Mouse (Mus musculus) liver, embryonic 14.5 days (tissue): ENCODE data around the gene Scrn1. TPM values are rescaled to one million over a fixed set of nuclear protein-coding genes. Genes with fewer than 3 reads are reported as not detected.

Experiments used
- ATAC-seq: fragments of 200-750 bp; cut with Nextera tagmentation; 2 replicates; pipeline ENCODE4 v1.8.0; 2017; ENCODE audit warnings: moderate number of reproducible peaks, mild to moderate bottlenecking, moderate library complexity; ENCODE audit not compliant: insufficient read depth
- DNase-seq, 3 experiments: peaks; one replicate each; pipeline ENCODE4 v3.0.0-alpha.2; 2012 to 2013; ENCODE audit warnings: low read depth in 3 of 3, low spot score in 3 of 3
- H3K27ac ChIP-seq: fragments of 300-500 bp; sonication (generic); 2 replicates; pipeline ENCODE4 v1.5.1; 2014; ENCODE audit warnings: moderate library complexity, mild to moderate bottlenecking, control low read depth, inconsistent platforms
- H3K27me3 ChIP-seq: fragments of 300-500 bp; sonication (generic); 2 replicates; pipeline ENCODE4 v1.6.1; 2014; ENCODE audit warnings: mild to moderate bottlenecking, low read length, moderate library complexity; ENCODE audit not compliant: control insufficient read depth, insufficient read depth
- H3K36me3 ChIP-seq: fragments of 300-500 bp; sonication (generic); replicated peaks from 2 replicates; pipeline ENCODE4 v1.6.1; 2014; ENCODE audit warnings: low read depth; ENCODE audit not compliant: control insufficient read depth, insufficient read depth
- H3K4me1 ChIP-seq, 2 experiments: fragments of 200-500 bp in 1 of 2; fragments of 300-500 bp in 1 of 2; sonication (generic) in 1 of 2; replicated peaks; 2 replicates each; pipeline ENCODE4 v1.6.1; 2012 to 2014; ENCODE audit warnings: antibody characterized with exemption in 1 of 2, inconsistent platforms in 1 of 2, low read length in 1 of 2; ENCODE audit not compliant: control insufficient read depth in 2 of 2, insufficient read depth in 2 of 2
- H3K4me2 ChIP-seq: fragments of 300-500 bp; sonication (generic); 2 replicates; pipeline ENCODE4 v1.6.1; 2014; ENCODE audit warnings: low read depth, mild to moderate bottlenecking, control low read depth, moderate library complexity
- H3K4me3 ChIP-seq, 2 experiments: fragments of 200-500 bp in 1 of 2; fragments of 300-500 bp in 1 of 2; sonication (generic) in 1 of 2; 2 replicates each; pipeline ENCODE4 v1.5.1; 2012 to 2014; ENCODE audit warnings: low read depth in 2 of 2, low read length in 2 of 2, mild to moderate bottlenecking in 2 of 2, control low read depth in 1 of 2, inconsistent platforms in 1 of 2, moderate library complexity in 1 of 2; ENCODE audit not compliant: insufficient read depth in 1 of 2
- H3K9ac ChIP-seq: fragments of 300-500 bp; sonication (generic); replicated peaks from 2 replicates; pipeline ENCODE4 v1.6.1; 2014; ENCODE audit warnings: mild to moderate bottlenecking, control low read depth, moderate library complexity
- H3K9me3 ChIP-seq: fragments of 300-500 bp; sonication (generic); 2 replicates; pipeline ENCODE4 v1.6.1; 2016; ENCODE audit warnings: low read length, mixed read lengths; ENCODE audit not compliant: control insufficient read depth
- CTCF ChIP-seq: IDR thresholded peaks from 2 replicates; pipeline ENCODE4 v1.5.1; 2016; ENCODE audit warnings: antibody characterized with exemption, low read depth, control low read depth
- EP300 ChIP-seq: IDR thresholded peaks from 2 replicates; pipeline ENCODE4 v1.6.1; 2016; ENCODE audit warnings: antibody characterized with exemption, low read depth
- WGBS: fragments of 180-500 bp; shearing (Covaris S2); extraction: QIAGEN DNeasy Blood & Tissue Kit; methylation state at CpG from one replicate; pipeline ENCODE4 v1.1.7; 2014; ENCODE audit not compliant: insufficient replicate concordance; 5-methylcytosine and 5-hydroxymethylcytosine counted together
- polyA plus RNA-seq, 2 experiments: library from polyadenylated mRNA; depleted of rRNA in 1 of 2; stranded (reverse) in 1 of 2; unstranded in 1 of 2; fragments of >200 nt; fragmentation: Nextera tagmentation in 1 of 2; extraction: Ambion mirVana in 1 of 2; gene quantifications; 2 replicates each; pipeline versions ENCODE4 v1.2.1 to v1.2.3; 2012 to 2014

Scrn1 gene
- polyA plus RNA-seq, 2 experiments: 0.13 to 0.24 TPM

DNA sequence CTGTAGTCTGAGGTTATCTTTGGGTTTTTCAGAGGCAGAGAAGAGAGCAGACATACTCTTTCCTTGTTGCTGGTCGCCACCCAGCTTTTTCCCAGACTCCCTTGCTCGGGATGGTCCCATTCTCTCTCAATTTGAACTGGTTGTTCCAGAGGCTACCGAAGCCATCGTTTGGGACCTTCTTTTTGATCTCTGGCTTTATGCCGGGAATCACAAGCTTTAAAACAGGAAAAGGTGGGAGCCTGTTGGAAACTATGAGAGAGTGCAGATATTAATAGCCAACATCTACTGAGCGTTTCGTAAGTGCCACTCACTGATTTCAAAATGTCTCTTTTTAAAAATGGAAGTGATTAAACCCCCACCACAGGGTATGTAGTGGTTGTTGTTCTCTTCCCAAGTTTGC, 94.4 kb downstream of the Scrn1 start:
- H3K4me1 ChIP-seq: peaks cover 0 to 5% of the 10 kb centered on the region in 2 experiments; a peak in 2 of 4 replicates

DNA sequence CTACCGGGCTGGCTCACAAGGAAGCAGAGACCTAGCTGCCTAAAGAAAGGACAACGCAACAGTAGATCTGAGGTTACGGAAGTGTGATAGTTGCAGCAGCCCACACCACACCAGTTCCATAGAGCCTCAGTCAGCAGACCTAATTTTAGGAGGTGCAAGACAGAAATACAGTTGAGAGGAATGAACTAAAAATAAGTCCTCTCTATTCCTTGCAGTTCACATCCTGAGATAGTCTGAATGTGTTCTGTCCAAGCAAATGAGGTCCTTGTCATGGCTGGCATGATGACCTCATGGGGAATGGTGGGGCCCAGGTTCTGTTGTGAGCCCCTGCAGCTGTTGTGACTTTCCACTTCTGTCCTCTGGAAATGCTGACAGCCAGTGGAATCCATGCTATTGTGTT, 98.9 kb downstream of the Scrn1 start:
- Histone ChIP-seq H3K9ac (no peak overlapping the region), H3K36me3 (no peaks in the 10 kb centered on the region), H3K4me2 (no peak overlapping the region), H3K4me3 (no peak overlapping the region), H3K27ac (no peak overlapping the region), H3K4me1 (peaks cover 0 to 2% of the 10 kb centered on the region in 2 experiments; a peak in 2 of 4 replicates), H3K27me3 (no peaks in the 10 kb centered on the region), H3K9me3 (no peaks in the 10 kb centered on the region)
- DNase-seq: no peak
- ATAC-seq: no peak
- 64% methylated on average over 3 of the region's 3 CpGs for WGBS
- TF ChIP-seq EP300: no peak

More for the DNA sequence above, 94.4 kb downstream of the Scrn1 start:
- Histone ChIP-seq H3K27ac (no peak overlapping the region), H3K9ac (no peak overlapping the region), H3K36me3 (no peaks in the 10 kb centered on the region), H3K4me2 (no peak overlapping the region), H3K27me3 (no peaks in the 10 kb centered on the region), H3K9me3 (no peaks in the 10 kb centered on the region), H3K4me3 (no peak overlapping the region)
- DNase-seq (no peak), ATAC-seq (no peak)
- no peak for TF ChIP-seq EP300
- no peak for TF ChIP-seq CTCF
- WGBS: 59% methylated on average over 7 of the region's 7 CpGs

DNA sequence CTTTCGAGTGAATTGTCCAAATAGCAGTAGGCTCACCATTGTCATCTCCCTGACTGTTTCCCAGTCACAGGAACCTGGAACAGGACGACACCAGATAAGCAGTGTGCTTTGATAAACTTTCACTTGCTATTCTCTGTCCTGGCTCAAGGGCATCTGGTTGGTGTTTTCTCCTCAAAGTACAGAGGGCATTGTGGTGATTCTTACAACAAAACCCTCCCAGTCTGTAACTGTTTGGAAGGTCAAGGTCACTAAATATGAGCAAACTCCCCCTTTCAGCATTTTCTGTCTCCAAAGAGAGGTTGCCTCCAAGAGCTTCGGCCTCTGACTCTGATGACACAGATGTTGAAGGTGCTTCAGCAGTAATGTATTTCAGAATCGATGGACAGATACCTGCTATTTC, 101.4 kb downstream of the Scrn1 start:
- no peak for ATAC-seq
- WGBS: 39% methylated on average over 4 of the region's 4 CpGs
- no peaks in the 10 kb centered on the region for H3K27me3 ChIP-seq

DNA sequence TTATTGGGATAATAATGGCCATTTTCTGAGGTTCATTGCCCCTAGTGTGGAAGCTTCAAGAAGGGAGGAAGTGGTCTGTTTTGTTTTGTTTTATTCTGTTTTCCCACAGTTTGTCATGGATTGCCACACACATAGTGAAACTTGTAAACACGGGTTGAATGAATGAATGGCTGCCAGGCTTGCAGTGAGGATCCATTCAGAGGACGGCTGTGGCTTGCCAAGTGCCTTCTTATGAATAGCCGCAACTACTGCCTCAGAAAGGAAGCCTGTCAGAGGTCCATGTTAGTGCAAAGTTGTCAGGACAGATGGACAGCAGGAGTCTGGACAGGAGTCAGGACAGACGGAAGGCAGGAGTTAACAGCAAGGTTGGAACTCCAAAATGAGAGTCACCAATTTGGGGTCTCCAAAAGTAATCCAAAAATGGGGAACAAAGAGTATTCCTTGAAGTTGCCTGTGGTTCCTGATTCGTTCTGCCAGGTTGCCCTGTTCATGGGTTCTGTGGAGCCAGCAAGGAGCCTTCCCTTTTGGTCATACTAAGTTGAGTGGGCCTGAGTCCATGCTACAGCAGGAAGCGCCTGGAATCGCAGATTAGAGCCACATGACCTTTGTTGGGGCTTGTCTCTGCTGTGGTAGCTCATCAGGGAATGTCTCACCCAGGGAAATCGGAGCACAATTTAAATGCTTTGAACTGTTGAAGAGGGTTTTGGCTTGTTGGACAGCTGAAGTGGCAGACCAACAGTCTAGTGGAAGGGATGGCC, 102.4 kb downstream of the Scrn1 start:
- H3K9me3 ChIP-seq: no peaks in the 10 kb centered on the region

More for the DNA sequence above, 101.4 kb downstream of the Scrn1 start:
- TF ChIP-seq CTCF: no peak
- no peak for TF ChIP-seq EP300
- peaks cover 0 to 2% of the 10 kb centered on the region in 2 experiments; a peak in 2 of 4 replicates for H3K4me1 ChIP-seq
- H3K4me3 ChIP-seq: no peak overlapping the region
- DNase-seq: no peak
- no peaks in the 10 kb centered on the region for H3K36me3 ChIP-seq
- no peaks in the 10 kb centered on the region for H3K9me3 ChIP-seq
- H3K27ac ChIP-seq: no peak overlapping the region
- H3K9ac ChIP-seq: no peak overlapping the region
- H3K4me2 ChIP-seq: no peak overlapping the region

DNA sequence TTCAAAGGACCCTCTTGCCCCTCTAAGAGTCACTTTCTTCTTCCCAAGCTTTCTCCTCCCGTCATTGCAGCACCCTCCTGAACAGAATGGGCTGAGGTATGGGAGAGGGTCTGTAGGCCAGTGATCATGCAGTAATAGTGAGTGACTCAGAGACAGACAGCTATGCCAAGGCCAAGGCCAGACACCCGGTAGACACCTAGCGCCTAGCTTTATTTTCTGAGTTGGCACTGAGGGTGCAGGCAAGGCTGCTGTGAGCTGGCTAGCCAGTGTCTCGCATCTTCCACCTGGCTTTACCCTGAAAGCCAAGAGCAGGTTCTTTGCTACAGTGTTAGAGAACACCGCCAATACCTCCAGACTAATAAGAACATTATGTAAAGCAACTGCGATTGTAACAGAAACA, 103.5 kb downstream of the Scrn1 start:
- H3K36me3 ChIP-seq: no peaks in the 10 kb centered on the region
- no peaks in the 10 kb centered on the region for H3K27me3 ChIP-seq
- peaks cover 0 to 2% of the 10 kb centered on the region in 2 experiments; a peak in 2 of 4 replicates for H3K4me1 ChIP-seq
- 68% methylated on average over 6 of the region's 6 CpGs for WGBS
- ATAC-seq (no peak), DNase-seq (no peak)
- TF ChIP-seq CTCF (no peak), EP300 (no peak)
- no peak overlapping the region for H3K4me2 ChIP-seq
- H3K9ac ChIP-seq: no peak overlapping the region
- H3K4me3 ChIP-seq: no peak overlapping the region
- H3K9me3 ChIP-seq: no peaks in the 10 kb centered on the region
- H3K27ac ChIP-seq: no peak overlapping the region

More for the DNA sequence above, 102.4 kb downstream of the Scrn1 start:
- no peak overlapping the region for H3K4me3 ChIP-seq
- H3K27me3 ChIP-seq: no peaks in the 10 kb centered on the region
- no peak for ATAC-seq
- H3K27ac ChIP-seq: no peak overlapping the region
- no peak overlapping the region for H3K4me2 ChIP-seq
- H3K36me3 ChIP-seq: no peaks in the 10 kb centered on the region
- no peak overlapping the region for H3K9ac ChIP-seq
- TF ChIP-seq EP300: no peak
- TF ChIP-seq CTCF: no peak
- peaks cover 0 to 2% of the 10 kb centered on the region in 2 experiments; a peak in 2 of 4 replicates for H3K4me1 ChIP-seq
- no peak for DNase-seq
- WGBS: 42% methylated on average over 8 of the region's 8 CpGs
